Mouse (Mus musculus) limb, embryonic 10.5 days (tissue): Measurements from ENCODE around the gene Tgfbi. TPM values are rescaled to one million over a fixed set of nuclear protein-coding genes. Genes with fewer than 3 reads are reported as not detected.

Experiments
- DNase-seq: peaks from one replicate; pipeline ENCODE4 v3.0.0-alpha.2; 2017; ENCODE audit warnings: low spot score
- H3K27ac ChIP-seq: fragments of 300-500 bp; sonication (generic); 2 replicates; pipeline ENCODE4 v1.5.1; 2016; ENCODE audit warnings: mild to moderate bottlenecking
- H3K27me3 ChIP-seq: fragments of 300-500 bp; sonication (generic); 2 replicates; pipeline ENCODE4 v1.6.1; 2016; ENCODE audit warnings: low read depth, mild to moderate bottlenecking; ENCODE audit not compliant: poor library complexity, severe bottlenecking
- H3K36me3 ChIP-seq: fragments of 300-500 bp; sonication (generic); 2 replicates; pipeline ENCODE4 v1.6.1; 2016; ENCODE audit warnings: mild to moderate bottlenecking, moderate library complexity
- H3K4me1 ChIP-seq: fragments of 300-500 bp; sonication (generic); 2 replicates; pipeline ENCODE4 v1.6.1; 2016
- H3K4me3 ChIP-seq: fragments of 300-500 bp; sonication (generic); 2 replicates; pipeline ENCODE4 v1.5.1; 2016; ENCODE audit warnings: mild to moderate bottlenecking, moderate library complexity
- H3K9me3 ChIP-seq: fragments of 300-500 bp; sonication (generic); replicated peaks from 2 replicates; pipeline ENCODE4 v1.6.1; 2016; ENCODE audit warnings: mild to moderate bottlenecking
- WGBS: fragments of 180-500 bp; shearing (Covaris S2); methylation state at CpG from one replicate; pipeline ENCODE4 v1.1.7; 2016; 5-methylcytosine and 5-hydroxymethylcytosine counted together
- polyA plus RNA-seq: library from polyadenylated mRNA; unstranded; fragments of >200 nt; fragmentation: Nextera tagmentation; extraction: Ambion mirVana; gene quantifications from 2 replicates; pipeline ENCODE4 v1.2.1, GENCODE M21; 2016

The Tgfbi gene
- polyA plus RNA-seq, 1 experiment from 2014 or later = 38.9 TPM

DNA sequence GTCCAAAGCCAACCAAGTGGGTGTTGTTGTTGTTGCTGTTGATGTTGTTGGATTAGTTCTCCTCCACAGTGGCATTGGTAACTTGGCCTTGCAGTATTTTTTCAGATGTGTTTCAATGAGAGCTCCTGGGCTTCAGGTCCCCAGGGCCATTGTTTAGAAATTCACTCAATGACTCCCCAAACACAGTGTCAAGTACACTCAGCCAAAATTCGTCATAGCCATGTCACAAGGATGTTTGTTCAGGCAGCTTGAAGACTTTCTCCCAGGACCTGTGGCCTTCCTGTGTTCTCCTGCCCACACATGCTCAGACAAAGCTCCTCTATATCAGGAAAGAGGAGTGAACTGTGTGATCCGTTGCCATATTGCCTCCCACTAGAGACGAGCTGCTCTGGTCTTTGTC is 23.3 kb upstream of the Tgfbi start:
- Histone ChIP-seq H3K4me3 (no peak overlapping the region), H3K4me1 (peaks cover 60% of the 10 kb centered on the region), H3K9me3 (no peaks in the 10 kb centered on the region), H3K27ac (peak overlapping the region; percentile 25), H3K36me3 (no peaks in the 10 kb centered on the region), H3K27me3 (no peaks in the 10 kb centered on the region)
- no peak for DNase-seq
- WGBS = 87% methylated on average over 3 of the region's 3 CpGs

DNA sequence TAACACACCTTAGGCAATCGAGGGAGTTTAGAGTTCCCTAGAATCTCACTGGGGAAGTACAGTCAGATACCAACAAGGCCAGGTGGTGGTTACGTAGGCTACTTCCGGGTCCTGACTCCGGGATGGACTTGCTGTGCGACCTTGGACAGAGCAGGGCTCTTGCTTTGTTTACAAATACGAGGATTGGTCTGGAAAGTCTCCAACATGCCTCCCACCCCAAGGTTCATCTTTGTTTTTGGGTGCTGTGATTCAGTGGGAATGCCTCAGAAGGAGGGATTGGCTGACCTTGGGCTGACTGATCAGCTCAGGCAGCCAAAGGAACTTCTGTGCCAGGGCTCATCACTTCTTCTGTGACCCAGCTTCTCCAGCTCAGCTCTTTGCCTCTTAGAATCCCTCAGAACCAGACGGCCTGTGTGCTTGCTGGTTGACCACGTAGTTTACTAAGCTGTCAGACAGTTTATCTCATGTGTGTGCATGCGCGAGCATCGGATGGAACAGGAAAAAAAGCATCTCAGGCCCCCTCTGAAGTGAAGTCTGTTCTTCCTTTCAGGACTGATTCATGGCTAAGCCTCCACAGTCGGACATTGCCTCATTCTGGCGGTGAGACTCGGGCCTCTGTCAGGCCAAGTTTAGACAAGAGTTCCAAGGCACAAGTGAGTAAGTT is 20.7 kb upstream of the Tgfbi start:
- Histone ChIP-seq H3K36me3 (no peaks in the 10 kb centered on the region), H3K4me1 (peaks cover 45% of the 10 kb centered on the region), H3K27me3 (no peaks in the 10 kb centered on the region), H3K9me3 (no peaks in the 10 kb centered on the region), H3K27ac (peak overlapping the region; percentile 59; the same call in 1 of the 2 replicates), H3K4me3 (no peak overlapping the region)
- 84% methylated on average over 14 of the region's 14 CpGs for WGBS
- no peak for DNase-seq

DNA sequence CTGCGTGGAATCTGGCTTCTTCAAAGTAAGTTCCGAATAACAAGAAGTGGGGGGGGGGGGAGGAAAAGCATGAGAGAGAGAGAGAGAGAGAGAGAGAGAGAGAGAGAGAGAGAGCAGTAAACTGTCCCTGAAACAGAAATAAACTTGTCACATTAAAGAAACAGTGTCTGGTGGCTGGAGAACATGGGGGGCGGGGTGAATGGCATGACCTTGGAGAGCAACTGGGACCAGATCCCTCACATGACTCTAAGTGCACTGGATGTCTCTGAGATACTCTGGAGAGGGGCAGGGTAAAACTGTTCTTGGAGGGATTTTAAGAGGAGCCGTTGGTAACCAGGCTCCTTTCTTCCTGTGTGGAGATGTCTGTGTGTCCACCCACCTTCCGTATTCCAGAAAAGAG is 19.1 kb upstream of the Tgfbi start:
- WGBS = 78% methylated on average over 5 of the region's 5 CpGs
- Histone ChIP-seq H3K27ac (no peak overlapping the region), H3K4me1 (peaks cover 48% of the 10 kb centered on the region), H3K4me3 (no peak overlapping the region), H3K9me3 (no peaks in the 10 kb centered on the region), H3K36me3 (no peaks in the 10 kb centered on the region), H3K27me3 (no peaks in the 10 kb centered on the region)
- DNase-seq = no peak

DNA sequence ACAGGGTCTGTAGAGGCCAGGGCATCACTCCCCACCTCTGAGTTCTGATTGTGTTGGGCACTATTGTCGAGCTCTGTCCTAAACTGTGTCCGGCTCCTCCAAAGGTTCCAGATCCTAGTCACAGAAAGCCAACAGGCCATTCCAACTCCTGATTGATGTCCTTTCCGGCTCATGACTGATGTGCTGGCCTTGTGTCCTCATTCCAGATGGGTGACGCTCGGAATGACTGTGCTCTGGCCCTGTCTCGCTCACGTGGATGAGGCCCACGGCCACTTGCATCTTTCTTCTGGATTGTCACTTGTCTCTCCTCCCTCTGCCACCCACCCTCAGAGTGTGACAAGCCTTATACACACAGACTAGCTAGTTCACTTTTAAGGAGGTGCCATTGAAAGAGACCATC is 18.1 kb upstream of the Tgfbi start:
- Histone ChIP-seq H3K36me3 (no peaks in the 10 kb centered on the region), H3K27ac (peak overlapping the region; percentile 63; the same call in 1 of the 2 replicates), H3K4me1 (peaks cover 53% of the 10 kb centered on the region), H3K4me3 (no peak overlapping the region), H3K9me3 (no peaks in the 10 kb centered on the region), H3K27me3 (no peaks in the 10 kb centered on the region)
- no peak for DNase-seq
- WGBS = 86% methylated on average over 8 of the region's 8 CpGs

DNA sequence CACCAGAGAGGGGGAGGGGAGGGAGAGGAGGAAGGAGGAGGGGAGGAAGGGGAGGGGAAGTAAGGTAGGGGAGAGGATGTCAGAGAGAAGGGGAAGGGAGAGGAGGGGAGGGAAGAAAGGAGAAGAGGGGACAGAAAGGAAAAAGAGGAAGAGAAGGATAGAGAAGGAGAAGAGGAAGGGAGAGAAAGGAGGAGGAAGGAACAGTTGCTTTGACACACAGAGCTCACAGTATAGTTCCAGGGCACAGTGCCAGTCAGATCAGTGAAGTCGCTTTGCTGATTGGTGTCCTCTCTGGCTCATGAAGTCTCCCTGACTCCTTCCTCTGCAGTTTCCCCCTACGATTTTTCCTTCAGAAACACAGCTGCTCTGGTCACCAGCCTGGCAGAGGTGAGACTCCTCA is 17.4 kb upstream of the Tgfbi start:
- H3K27me3 ChIP-seq = no peaks in the 10 kb centered on the region
- DNase-seq = no peak
- no peaks in the 10 kb centered on the region for H3K9me3 ChIP-seq
- no peak overlapping the region for H3K4me3 ChIP-seq
- peaks cover 56% of the 10 kb centered on the region for H3K4me1 ChIP-seq
- 75% methylated on average over 2 of the region's 2 CpGs for WGBS
- H3K36me3 ChIP-seq = no peaks in the 10 kb centered on the region
- peak overlapping the region; percentile 63; the same call in 1 of the 2 replicates for H3K27ac ChIP-seq

DNA sequence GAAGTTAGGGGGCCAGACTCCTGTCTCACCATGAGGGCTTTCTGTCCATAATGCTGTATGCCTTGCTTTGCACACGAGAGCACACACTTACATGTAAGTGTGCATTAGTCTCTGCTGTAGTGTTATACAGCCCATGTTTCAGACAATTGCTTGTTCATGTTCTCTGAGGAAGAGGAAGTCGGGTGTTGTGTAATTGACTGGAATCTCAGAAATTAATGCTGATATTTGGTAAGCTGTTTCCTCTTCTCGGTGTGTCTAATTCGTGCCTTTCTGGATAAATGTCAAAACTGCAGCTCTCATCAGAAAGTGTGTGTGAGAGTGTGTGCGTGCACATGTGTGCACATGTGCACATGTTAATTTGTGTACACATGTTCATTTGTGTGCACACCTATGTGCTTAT is 16.1 kb upstream of the Tgfbi start:
- H3K9me3 ChIP-seq = no peaks in the 10 kb centered on the region
- WGBS = 90% methylated on average over 5 of the region's 5 CpGs
- H3K27ac ChIP-seq = peak overlapping the region; percentile 67; the same call in 1 of the 2 replicates
- peaks cover 65% of the 10 kb centered on the region for H3K4me1 ChIP-seq
- DNase-seq = no peak
- no peaks in the 10 kb centered on the region for H3K27me3 ChIP-seq
- no peak overlapping the region for H3K4me3 ChIP-seq
- H3K36me3 ChIP-seq = no peaks in the 10 kb centered on the region

DNA sequence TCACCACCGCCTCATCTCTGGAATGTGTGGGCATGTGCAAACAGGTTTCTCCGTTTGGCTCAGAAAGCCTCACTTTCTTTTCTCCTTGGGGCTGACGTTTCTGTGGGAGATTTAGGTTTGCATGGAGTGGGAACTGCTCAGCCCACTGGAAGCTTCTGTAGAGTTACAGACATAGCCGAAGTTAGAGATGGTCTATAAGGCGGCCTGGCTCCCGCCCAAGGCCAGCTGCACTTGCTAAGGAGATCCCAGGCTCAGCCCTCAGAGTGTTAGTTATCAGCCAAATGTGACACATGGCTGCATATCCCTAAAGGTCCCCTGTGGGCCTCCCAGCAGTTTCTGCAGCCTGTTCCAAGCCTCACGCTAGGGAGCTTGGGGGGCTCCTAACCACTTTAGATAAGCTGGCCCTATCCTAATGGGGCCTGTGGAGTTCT is 15.3 kb upstream of the Tgfbi start:
- Histone ChIP-seq H3K27me3 (no peaks in the 10 kb centered on the region), H3K27ac (peak overlapping the region; percentile 67), H3K4me1 (peaks cover 61% of the 10 kb centered on the region), H3K4me3 (no peak overlapping the region), H3K36me3 (no peaks in the 10 kb centered on the region), H3K9me3 (no peaks in the 10 kb centered on the region)
- no peak for DNase-seq
- WGBS = 77% methylated on average over 7 of the region's 7 CpGs

DNA sequence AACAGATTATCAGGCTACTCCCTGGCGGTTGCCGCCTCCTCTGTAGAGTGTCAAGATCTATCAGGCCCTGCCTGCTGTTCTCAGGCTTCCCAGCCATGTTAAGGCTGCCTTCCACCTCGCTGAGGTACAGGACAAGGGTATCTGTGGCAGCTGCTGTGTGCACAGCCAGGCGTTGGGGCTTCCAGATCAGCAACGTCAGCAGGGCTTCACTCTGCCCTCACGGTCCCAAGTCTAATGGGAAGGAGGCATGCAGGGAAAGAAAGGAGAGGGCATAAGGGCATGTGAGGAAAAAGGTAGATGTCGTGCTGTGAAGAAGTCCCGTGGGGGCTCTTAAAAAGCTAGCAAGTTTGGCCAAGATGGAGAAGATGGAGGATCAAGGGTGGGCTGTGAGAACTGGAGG is 14.1 kb upstream of the Tgfbi start:
- H3K27me3 ChIP-seq = no peaks in the 10 kb centered on the region
- peak overlapping the region; percentile 67 for H3K27ac ChIP-seq
- H3K4me3 ChIP-seq = no peak overlapping the region
- H3K4me1 ChIP-seq = peaks cover 59% of the 10 kb centered on the region
- H3K36me3 ChIP-seq = no peaks in the 10 kb centered on the region
- WGBS = 74% methylated on average over 8 of the region's 8 CpGs
- no peaks in the 10 kb centered on the region for H3K9me3 ChIP-seq
- DNase-seq = no peak

DNA sequence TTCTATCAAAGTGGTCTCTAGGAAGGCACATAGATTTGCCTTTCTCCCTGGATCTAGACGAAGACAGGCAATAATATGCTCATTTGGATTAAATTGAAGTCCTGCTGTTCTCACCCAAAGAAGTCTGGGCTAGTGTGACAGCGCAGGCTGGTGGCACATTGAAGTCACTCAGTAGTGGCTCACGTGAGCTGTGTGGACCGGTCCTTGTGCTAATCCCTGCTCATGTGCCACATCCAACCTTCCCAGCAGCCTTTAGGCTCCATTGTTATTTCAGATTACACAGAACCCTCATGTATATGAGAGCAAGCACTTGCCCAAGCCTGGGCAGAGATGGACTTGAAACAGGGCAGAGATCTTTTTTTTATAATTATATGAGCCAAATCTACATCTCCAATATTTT is 12.0 kb upstream of the Tgfbi start:
- no peaks in the 10 kb centered on the region for H3K9me3 ChIP-seq
- peaks cover 64% of the 10 kb centered on the region for H3K4me1 ChIP-seq
- 90% methylated on average over 4 of the region's 4 CpGs for WGBS
- no peaks in the 10 kb centered on the region for H3K36me3 ChIP-seq
- H3K27ac ChIP-seq = peak overlapping the region; percentile 63
- no peak for DNase-seq
- no peak overlapping the region for H3K4me3 ChIP-seq
- no peaks in the 10 kb centered on the region for H3K27me3 ChIP-seq

DNA sequence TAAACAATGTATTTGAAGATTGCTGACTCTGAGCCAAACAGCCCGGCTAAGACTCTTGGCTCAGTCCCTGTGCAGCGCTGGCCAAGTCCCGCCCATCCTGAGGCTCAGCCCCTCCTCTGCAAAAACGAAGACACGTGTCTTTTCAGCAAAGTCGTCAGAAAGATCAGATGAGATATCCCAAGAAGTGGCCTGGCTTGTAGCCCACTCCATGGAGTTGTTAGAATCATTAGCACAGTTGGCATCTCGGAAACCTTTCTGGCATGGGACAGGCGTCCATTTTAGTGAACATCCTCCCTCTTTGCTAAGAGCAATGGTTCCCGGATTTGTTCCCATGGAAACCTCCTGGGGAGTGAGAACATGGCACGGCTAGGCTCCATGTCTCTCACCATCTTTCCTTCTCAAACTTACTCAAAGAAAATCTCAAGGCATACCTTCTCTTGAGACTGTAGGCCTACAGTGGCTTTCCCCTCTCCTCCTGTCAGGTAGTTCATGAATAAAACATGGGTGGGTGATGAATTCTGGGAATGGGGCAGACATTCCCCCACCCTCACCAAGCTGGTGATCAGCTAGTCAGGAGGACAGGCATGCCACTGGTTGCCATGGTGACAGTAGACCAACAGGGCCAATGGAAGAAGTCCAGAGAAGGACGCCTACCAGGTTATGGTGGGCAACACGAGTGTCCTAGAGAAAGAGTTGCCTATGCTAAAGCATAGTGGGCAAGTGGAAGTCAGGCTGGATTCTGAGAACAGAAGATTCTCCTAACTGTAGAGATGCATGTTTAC is 11.3 kb upstream of the Tgfbi start:
- H3K4me1 ChIP-seq = peaks cover 71% of the 10 kb centered on the region
- no peaks in the 10 kb centered on the region for H3K9me3 ChIP-seq
- H3K27ac ChIP-seq = 0 out of 2 replicates have a peak overlapping the region, but pooled peaks have one; percentile 47
- no peaks in the 10 kb centered on the region for H3K27me3 ChIP-seq
- H3K36me3 ChIP-seq = no peaks in the 10 kb centered on the region
- 77% methylated on average over 12 of the region's 12 CpGs for WGBS
- H3K4me3 ChIP-seq = no peak overlapping the region
- no peak for DNase-seq

DNA sequence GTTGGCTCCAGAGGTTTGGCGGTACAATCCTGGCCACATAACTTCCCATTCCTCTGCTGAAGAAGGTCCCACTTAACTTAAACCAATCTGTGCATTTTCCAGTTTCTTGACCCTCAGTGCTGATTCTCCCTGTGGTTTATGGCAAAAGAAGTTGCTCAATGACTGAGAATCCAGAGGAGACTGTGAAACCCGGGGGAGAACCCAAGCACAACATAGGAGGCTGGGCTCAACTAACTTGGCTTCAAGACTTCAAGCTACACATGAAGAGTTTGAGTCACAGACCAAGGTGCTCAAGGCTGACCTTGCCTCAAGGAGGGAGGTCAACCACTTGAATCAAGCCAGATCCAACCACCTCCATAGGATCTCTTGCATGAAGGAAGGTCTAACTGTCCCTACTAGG is 9.8 kb upstream of the Tgfbi start:
- Histone ChIP-seq H3K27me3 (no peaks in the 10 kb centered on the region), H3K4me3 (no peak overlapping the region), H3K9me3 (no peaks in the 10 kb centered on the region), H3K27ac (peak overlapping the region; percentile 89), H3K4me1 (peaks cover 68% of the 10 kb centered on the region), H3K36me3 (no peaks in the 10 kb centered on the region)
- no peak for DNase-seq
- WGBS = 94% methylated on average over 2 of the region's 2 CpGs

DNA sequence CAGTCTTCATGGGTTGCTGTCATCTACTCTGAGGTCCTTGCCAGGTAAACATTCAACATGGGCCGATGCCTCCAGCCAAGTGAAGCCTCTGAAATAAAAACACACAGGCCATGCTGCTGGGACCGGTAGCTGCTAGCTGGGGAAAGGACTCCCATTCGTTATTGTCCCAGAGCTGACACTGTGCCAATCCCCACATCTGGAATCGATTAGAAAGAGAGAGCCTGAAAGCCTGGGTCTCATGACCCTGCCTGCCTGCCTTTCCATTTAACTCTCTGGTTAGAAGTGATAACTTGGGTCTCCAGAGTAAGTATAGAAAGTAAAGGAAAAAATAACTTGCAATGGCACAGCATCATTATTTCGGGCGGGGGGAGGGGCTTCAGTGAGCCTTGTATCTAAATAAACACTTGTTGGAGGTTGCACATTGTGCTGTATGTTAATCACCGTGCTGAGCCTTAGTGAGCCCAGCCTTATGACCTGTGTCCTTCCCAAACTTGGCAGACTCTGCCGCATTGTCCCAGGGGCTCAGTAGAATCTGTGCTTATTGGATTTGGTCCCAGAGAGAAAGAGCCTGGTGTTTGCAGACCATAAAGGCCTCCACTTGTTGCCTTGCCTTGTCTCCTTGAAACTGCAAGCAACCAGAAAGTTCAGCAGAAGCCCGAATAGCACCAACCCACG is 9.0 kb upstream of the Tgfbi start:
- peak; percentile 76 for DNase-seq
- H3K4me3 ChIP-seq = no peak overlapping the region
- peaks cover 60% of the 10 kb centered on the region for H3K4me1 ChIP-seq
- no peaks in the 10 kb centered on the region for H3K36me3 ChIP-seq
- no peaks in the 10 kb centered on the region for H3K9me3 ChIP-seq
- 28% methylated on average over 10 of the region's 10 CpGs for WGBS
- peak overlapping the region; percentile 89 for H3K27ac ChIP-seq
- H3K27me3 ChIP-seq = no peaks in the 10 kb centered on the region

DNA sequence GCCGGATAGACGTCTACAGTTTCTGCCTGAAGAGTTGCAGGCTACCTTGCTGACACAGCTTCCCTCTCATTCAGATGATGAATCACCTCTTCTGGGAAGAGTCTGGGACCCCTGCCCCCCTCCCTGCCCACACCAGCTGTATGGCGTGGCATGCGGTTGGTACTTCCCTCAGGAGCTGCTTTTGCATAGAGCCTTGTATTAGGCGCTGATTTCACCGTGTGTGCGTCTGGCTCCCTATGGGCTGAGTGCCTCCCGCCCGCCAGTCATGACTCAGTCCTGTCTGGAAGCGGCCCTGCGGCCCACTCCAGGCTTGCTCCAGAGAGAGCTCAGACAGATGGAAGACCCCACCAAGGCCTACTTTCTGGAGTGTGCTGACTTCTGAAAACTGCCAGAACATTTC is 8.1 kb upstream of the Tgfbi start:
- WGBS = 13% methylated on average over 11 of the region's 11 CpGs
- Histone ChIP-seq H3K27ac (peak overlapping the region; percentile 89), H3K9me3 (no peaks in the 10 kb centered on the region), H3K36me3 (no peaks in the 10 kb centered on the region), H3K4me3 (no peak overlapping the region), H3K27me3 (no peaks in the 10 kb centered on the region), H3K4me1 (peaks cover 56% of the 10 kb centered on the region)
- peak; percentile 74 for DNase-seq
